Mouse (Mus musculus) kidney, embryonic 14.5 days (tissue): ENCODE data around the gene Zbtb8os. TPM values are rescaled to one million over a fixed set of nuclear protein-coding genes. Genes with fewer than 3 reads are reported as not detected.

ENCODE experiments used
- ATAC-seq: fragments of 200-750 bp; cut with Nextera tagmentation; 2 replicates; pipeline ENCODE4 v1.8.0; 2017; ENCODE audit warnings: moderate number of reproducible peaks, mild to moderate bottlenecking, moderate TSS enrichment, moderate library complexity; ENCODE audit not compliant: low FRiP score, low TSS enrichment
- H3K27ac ChIP-seq: fragments of 300-500 bp; sonication (generic); 2 replicates; pipeline ENCODE4 v1.5.1; 2014; ENCODE audit warnings: low read depth, mild to moderate bottlenecking, low read length, moderate library complexity, mixed read lengths
- H3K27me3 ChIP-seq: fragments of 300-500 bp; sonication (generic); 2 replicates; pipeline ENCODE4 v1.6.1; 2014; ENCODE audit warnings: mild to moderate bottlenecking, low read length; ENCODE audit not compliant: control insufficient read depth, insufficient read depth
- H3K36me3 ChIP-seq: fragments of 300-500 bp; sonication (generic); 2 replicates; pipeline ENCODE4 v1.6.1; 2014; ENCODE audit warnings: low read length, mixed read lengths; ENCODE audit not compliant: control insufficient read depth, insufficient read depth
- H3K4me1 ChIP-seq: fragments of 300-500 bp; sonication (generic); 2 replicates; pipeline ENCODE4 v1.6.1; 2014; ENCODE audit warnings: low read length, mixed read lengths; ENCODE audit not compliant: control insufficient read depth, insufficient read depth
- H3K4me2 ChIP-seq: fragments of 300-500 bp; sonication (generic); replicated peaks from 2 replicates; pipeline ENCODE4 v1.6.1; 2014; ENCODE audit warnings: low read depth, mild to moderate bottlenecking, low read length
- H3K4me3 ChIP-seq: fragments of 300-500 bp; sonication (generic); 2 replicates; pipeline ENCODE4 v1.5.1; 2014; ENCODE audit warnings: mild to moderate bottlenecking, low read length
- H3K9ac ChIP-seq: fragments of 300-500 bp; sonication (generic); 2 replicates; pipeline ENCODE4 v1.6.1; 2014; ENCODE audit warnings: low read depth, mild to moderate bottlenecking, low read length, moderate library complexity
- H3K9me3 ChIP-seq: fragments of 300-500 bp; sonication (generic); 2 replicates; pipeline ENCODE4 v1.6.1; 2016; ENCODE audit warnings: low read length; ENCODE audit not compliant: control insufficient read depth
- WGBS: fragments of 180-500 bp; shearing (Covaris S2); extraction: QIAGEN DNeasy Blood & Tissue Kit; methylation state at CpG from one replicate; pipeline ENCODE4 v1.1.7; 2014; 5-methylcytosine and 5-hydroxymethylcytosine counted together
- polyA plus RNA-seq: library from polyadenylated mRNA; unstranded; fragments of >200 nt; fragmentation: Nextera tagmentation; extraction: Ambion mirVana; gene quantifications from 2 replicates; pipeline ENCODE4 v1.2.1, GENCODE M21; 2014

Gene Zbtb8os
- polyA plus RNA-seq, 1 experiment from 2014 or later: 50.2 TPM

DNA sequence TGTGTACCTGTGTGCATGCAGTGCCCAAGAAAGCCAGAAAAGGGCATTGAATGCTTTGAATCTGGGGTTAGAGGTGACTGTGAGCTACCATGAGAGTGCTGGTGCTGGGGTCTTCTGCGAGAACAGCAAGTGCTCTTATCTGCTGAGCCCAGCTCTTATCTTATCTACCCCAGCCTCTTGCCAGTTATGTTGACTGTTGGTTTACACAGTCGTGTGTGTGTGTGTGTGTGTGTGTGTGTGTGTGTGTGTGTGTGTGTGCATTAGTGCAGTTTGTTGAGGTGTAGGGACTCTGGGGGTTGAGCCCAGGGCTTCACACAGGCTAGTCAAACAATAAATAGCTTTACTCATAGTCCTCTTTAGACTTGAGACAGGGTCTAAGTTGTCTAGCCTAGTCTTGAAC lies 40.3 kb upstream of the Zbtb8os start:
- no peaks in the 10 kb centered on the region for H3K36me3 ChIP-seq
- H3K4me1 ChIP-seq: 0 out of 2 replicates have a peak, but pooled peaks cover 7% of the 10 kb centered on the region
- H3K4me3 ChIP-seq: no peak overlapping the region
- ATAC-seq: no peak
- H3K4me2 ChIP-seq: no peak overlapping the region
- H3K9ac ChIP-seq: no peak overlapping the region
- 69% methylated on average over 2 of the region's 2 CpGs for WGBS
- H3K27me3 ChIP-seq: no peaks in the 10 kb centered on the region
- no peak overlapping the region for H3K27ac ChIP-seq
- H3K9me3 ChIP-seq: no peaks in the 10 kb centered on the region

DNA sequence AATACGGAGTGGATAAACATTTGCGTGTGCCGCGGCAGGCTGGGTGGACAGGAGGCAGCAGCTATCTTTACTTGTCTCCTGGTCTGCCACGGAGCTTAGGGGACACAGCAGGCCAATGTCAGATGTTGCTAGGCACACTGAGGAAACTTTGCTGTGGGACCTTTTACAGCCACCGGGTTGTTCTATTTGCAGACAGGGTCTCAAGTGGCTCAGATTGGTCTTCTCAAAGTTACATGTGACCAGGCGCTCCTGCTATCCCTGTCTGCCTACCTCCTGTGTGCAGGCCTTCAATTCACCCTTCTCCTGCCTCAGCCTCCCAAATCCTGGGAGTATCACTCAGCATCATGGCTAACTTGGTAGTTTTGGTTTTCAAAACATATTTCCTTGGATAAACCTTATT lies 39.4 kb upstream of the Zbtb8os start:
- Histone ChIP-seq H3K4me2 (no peak overlapping the region), H3K27me3 (no peaks in the 10 kb centered on the region), H3K4me3 (no peak overlapping the region), H3K27ac (no peak overlapping the region), H3K36me3 (no peaks in the 10 kb centered on the region), H3K4me1 (0 out of 2 replicates have a peak, but pooled peaks cover 7% of the 10 kb centered on the region), H3K9me3 (no peaks in the 10 kb centered on the region), H3K9ac (no peak overlapping the region)
- ATAC-seq: no peak
- 82% methylated on average over 7 of the region's 7 CpGs for WGBS

DNA sequence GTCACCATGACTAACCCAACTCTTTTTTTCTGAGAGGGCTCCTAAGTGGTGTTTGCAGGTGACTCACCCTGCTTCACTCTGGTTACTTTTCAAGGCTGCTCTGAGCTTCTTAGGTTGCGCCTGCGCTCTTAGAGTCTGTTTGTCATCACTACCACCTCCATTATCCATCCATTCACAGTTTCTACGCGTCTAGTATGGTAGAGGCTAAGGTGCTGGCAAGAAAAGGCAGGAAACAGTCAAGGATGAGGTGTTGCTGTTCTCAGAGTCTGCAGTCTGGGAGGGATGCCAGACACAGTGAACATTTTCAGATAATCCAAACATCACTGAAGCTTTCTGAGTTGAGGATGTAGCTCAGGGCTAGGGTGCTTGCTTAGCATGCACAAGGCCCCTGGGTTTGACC lies 37.8 kb upstream of the Zbtb8os start:
- Histone ChIP-seq H3K4me1 (0 out of 2 replicates have a peak, but pooled peaks cover 7% of the 10 kb centered on the region), H3K4me2 (no peak overlapping the region), H3K9me3 (no peaks in the 10 kb centered on the region), H3K36me3 (no peaks in the 10 kb centered on the region), H3K9ac (no peak overlapping the region), H3K4me3 (no peak overlapping the region), H3K27ac (no peak overlapping the region), H3K27me3 (no peaks in the 10 kb centered on the region)
- no peak for ATAC-seq
- WGBS: 94% methylated on average over 4 of the region's 4 CpGs

DNA sequence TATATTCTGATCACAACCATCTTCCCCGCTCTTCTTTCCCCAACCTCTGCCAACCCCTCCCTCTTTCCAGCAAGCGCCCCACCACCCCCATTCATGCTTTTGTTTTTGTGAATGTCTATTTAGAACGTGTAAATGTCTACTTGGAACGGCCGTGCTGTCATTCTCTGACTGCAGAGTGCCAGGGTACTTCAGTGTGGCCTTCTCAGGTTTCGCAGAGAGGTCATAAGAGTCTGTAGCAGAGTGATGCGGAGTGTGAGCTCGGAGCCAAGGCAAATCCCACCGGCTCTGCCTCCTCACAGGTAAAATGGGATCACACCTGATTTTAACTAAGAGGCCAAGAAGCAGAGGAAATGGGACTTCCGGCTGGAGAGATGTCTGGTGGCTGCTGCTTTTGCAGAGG lies 36.4 kb upstream of the Zbtb8os start:
- ATAC-seq: no peak
- no peaks in the 10 kb centered on the region for H3K9me3 ChIP-seq
- H3K27me3 ChIP-seq: no peaks in the 10 kb centered on the region
- no peak overlapping the region for H3K4me2 ChIP-seq
- H3K36me3 ChIP-seq: no peaks in the 10 kb centered on the region
- H3K9ac ChIP-seq: no peak overlapping the region
- no peak overlapping the region for H3K4me3 ChIP-seq
- H3K4me1 ChIP-seq: 0 out of 2 replicates have a peak, but pooled peaks cover 7% of the 10 kb centered on the region
- WGBS: 28% methylated on average over 10 of the region's 10 CpGs
- H3K27ac ChIP-seq: no peak overlapping the region

DNA sequence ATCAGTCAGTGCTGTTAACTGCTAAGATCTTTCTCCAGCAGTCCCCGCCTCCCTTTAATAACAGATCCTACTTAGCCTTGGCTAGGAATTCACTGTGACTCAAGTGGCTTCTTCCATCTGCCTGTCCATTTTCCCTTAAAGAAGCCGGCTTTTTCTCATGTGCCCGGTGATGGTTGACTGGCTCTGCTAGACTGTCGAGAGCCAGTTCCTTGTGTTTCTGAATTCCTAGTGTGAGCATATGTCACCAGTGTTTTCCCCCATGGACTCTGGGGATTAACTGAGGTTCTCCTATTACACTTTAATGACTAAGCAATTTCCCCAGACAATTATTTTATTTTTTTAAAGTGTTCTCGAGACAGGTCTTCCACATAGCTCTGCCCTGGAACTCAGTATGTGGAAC lies 32.1 kb upstream of the Zbtb8os start:
- peak; percentile 34; the same call in 1 of the 2 replicates for ATAC-seq
- H3K4me1 ChIP-seq: 0 out of 2 replicates have a peak, but pooled peaks cover 5% of the 10 kb centered on the region
- no peak overlapping the region for H3K4me2 ChIP-seq
- H3K36me3 ChIP-seq: peaks cover 28% of the 10 kb centered on the region
- 51% methylated on average over 5 of the region's 5 CpGs for whole genome bisulfite sequencing
- no peak overlapping the region for H3K9ac ChIP-seq
- no peaks in the 10 kb centered on the region for H3K9me3 ChIP-seq
- no peak overlapping the region for H3K27ac ChIP-seq
- no peak overlapping the region for H3K4me3 ChIP-seq
- no peaks in the 10 kb centered on the region for H3K27me3 ChIP-seq

DNA sequence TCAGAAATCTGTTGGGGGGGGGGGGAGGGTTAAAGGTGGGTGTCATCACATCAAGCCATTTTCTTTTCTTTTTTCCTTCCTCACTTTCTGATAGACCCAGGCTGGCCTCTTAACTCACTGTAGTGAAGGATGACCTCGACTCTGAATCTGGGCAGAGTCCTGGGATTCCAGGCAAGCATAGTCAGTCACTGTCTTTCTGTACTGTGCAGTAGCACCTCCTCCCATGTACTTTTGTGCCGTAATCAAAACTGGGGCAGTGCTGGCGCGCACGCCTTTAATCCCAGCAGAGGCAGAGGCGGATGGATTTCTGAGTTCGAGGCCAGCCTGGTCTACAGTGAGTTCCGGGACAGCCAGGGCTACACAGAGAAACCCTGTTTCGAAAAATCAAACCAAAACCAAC lies 31.7 kb upstream of the Zbtb8os start:
- Histone ChIP-seq H3K36me3 (peaks cover 33% of the 10 kb centered on the region), H3K4me2 (no peak overlapping the region), H3K9me3 (no peaks in the 10 kb centered on the region), H3K27ac (no peak overlapping the region), H3K4me1 (0 out of 2 replicates have a peak, but pooled peaks cover 3% of the 10 kb centered on the region), H3K27me3 (no peaks in the 10 kb centered on the region), H3K4me3 (no peak overlapping the region), H3K9ac (no peak overlapping the region)
- peak; percentile 37 for ATAC-seq
- 85% methylated on average over 9 of the region's 9 CpGs for WGBS

DNA sequence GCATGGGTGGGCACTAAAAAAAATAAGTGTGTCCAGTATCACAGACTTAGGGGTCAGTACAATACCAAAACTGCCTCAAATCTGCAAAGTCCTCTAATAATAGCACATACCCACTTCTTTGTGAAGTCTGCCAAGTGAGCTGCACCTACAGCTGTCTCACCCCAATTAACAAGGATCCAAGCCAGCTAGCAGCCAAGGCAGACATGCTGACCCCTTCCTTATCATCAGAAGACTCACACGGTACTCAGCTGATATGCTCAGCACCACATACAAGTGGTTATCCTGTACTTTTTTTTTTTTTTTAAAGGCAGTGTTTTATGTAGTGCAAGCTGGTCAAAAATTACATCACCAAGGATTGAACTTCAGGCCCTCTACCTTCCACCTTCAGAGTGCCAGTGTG lies 31.2 kb upstream of the Zbtb8os start:
- H3K4me2 ChIP-seq: no peak overlapping the region
- peaks cover 37% of the 10 kb centered on the region for H3K36me3 ChIP-seq
- no peaks in the 10 kb centered on the region for H3K4me1 ChIP-seq
- H3K9ac ChIP-seq: no peak overlapping the region
- ATAC-seq: 0 out of 2 replicates have a peak, but pooled peaks have one; percentile 16
- H3K27ac ChIP-seq: no peak overlapping the region
- H3K4me3 ChIP-seq: no peak overlapping the region
- no peaks in the 10 kb centered on the region for H3K9me3 ChIP-seq
- no peaks in the 10 kb centered on the region for H3K27me3 ChIP-seq
- 64% methylated on average over 1 of the region's 1 CpGs for WGBS

DNA sequence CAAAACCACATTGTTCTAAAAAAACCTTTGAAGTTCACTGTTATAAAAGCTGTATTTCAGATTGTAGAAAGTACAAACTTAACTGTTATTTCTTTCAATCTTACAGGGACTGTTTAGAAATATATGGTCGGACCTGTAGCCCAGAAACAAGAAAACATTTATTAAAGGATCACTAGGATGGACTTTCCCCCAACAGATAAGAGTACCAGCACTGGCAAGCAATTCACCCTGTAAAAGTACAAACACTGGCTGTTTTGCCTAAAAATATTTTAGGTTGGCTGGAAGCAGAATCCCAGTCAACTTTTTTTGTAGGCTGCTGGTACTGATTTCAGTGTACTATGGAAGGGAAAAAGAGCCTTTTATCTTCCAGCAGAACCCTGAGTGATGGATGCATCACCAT lies 27.6 kb upstream of the Zbtb8os start:
- Histone ChIP-seq H3K27me3 (no peaks in the 10 kb centered on the region), H3K9me3 (no peaks in the 10 kb centered on the region), H3K4me1 (no peaks in the 10 kb centered on the region), H3K27ac (no peak overlapping the region), H3K4me2 (no peak overlapping the region), H3K4me3 (no peak overlapping the region), H3K9ac (no peak overlapping the region), H3K36me3 (peaks cover 70% of the 10 kb centered on the region)
- 98% methylated on average over 1 of the region's 1 CpGs for WGBS
- ATAC-seq: no peak

DNA sequence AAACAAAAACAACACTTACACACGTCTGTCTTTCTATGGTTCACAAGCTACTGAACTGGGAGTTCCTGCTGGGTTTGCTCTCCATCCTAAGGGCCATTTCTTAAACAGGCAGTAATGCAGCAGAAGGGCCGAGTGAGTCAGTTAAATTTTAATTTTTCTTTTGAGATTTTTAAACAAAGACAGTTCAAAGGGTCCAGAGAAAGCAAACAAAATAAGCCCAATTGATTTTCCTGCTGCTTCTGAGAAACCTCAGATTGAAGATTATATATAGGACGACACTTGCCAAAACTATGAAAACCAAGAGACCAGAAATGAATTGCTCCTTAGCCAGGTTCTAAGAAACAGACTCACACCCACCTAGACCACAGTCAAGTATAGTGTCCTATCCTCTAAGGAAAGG lies 21.6 kb upstream of the Zbtb8os start:
- no peak for ATAC-seq
- no peak overlapping the region for H3K27ac ChIP-seq
- H3K4me3 ChIP-seq: no peak overlapping the region
- peaks cover 96% of the 10 kb centered on the region for H3K36me3 ChIP-seq
- H3K4me1 ChIP-seq: no peaks in the 10 kb centered on the region
- H3K4me2 ChIP-seq: no peak overlapping the region
- 84% methylated on average over 3 of the region's 3 CpGs for WGBS
- no peaks in the 10 kb centered on the region for H3K27me3 ChIP-seq
- no peak overlapping the region for H3K9ac ChIP-seq
- no peaks in the 10 kb centered on the region for H3K9me3 ChIP-seq
